Mouse (Mus musculus): ENCODE data around the gene Rps27a. TPM values are rescaled to one million over a fixed set of nuclear protein-coding genes. Genes with fewer than 3 reads are reported as not detected.

The Rps27a gene
- 744 and 796 TPM in 2 replicates for polyA plus RNA-seq (2015; fragmentation: Nextera tagmentation; extraction: Ambion mirVana)

DNA sequence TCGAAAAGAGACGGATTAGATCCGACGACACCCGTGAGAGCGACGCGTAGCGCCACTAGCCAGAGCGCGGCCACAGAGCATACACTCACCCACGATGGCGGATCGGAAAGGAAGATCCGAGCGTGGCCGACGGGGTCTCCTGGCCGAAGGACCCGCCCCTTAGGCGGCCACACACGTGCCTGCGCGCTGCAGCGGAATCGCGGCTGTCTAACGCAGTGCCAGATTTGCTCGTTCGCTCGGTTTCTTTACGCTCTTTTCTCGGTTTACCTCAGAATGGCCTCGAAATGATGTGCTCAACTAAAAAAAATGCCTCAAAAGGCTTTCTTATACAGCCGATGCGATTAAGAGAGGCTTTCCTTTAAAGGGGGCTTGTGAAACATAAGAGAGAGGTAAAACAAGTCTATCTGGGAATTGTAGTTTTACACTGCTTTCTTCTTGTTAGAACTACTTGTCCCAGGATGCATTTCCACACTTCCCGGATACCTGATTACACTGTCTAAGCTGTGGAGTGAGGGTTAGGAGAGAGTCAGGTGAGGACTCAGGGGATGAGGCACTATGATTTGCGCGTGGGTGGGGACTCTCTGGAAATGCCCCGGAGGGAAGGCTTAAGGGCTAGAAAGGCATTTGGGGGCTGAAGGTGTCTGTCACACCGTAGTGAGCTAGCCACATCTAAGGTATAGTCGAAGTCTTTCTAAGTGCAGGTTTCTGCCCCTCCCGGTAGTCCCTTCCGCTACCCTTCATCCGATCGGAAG lies at the start of gene Rps27a, which contains the start of gene Clhc1:
Gene Rps27a (minus strand): TSS at position 358 of the 752 bp plus-strand sequence.
Gene Clhc1 (plus strand): TSS at position 199 of the 752 bp plus-strand sequence.

GRCm38 (mm10) chr11:29525988-29526794 lies 21.7 kb downstream of the Rps27a start, which contains the start of gene Mtif2:
Gene Mtif2 (plus strand): TSS chr11:29526408.

DNA sequence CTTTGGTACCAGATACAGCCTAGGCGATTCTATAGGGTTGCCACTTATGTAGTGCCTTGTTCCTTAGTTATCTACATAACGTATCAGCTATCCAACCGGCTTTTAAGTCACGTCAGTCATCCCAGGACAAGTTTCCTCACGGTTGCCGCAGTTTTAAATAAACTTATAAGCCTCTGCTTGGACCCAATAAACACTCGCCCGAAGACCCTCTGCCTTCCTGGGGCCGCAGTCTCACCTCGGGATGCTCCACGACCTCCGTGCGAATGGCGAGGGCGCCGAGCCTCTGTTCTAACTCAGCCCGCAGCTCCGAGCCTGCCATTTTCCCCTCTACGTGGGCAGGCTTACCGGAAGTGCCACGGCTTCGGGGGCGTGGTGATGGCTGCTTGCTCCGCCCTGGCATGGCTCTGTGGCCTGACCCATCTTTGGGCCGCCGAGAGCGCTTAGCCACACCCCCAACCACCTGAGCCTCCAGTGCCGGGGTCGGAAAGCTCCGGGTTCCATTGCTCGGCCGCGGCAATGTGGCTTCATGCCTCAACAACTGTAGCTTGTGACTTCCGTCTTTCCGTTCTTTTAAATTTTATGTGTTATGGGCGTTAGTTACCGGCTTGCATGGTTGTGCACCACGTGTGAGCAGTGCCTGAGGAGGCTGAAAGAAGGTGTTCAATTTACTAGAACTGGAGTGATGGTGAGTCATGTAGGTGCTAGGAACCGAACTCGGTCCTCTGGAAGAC lies 33.1 kb downstream of the Rps27a start, which contains the start of gene Prorsd1:
Gene Prorsd1 (minus strand): TSS at position 352 of the 731 bp plus-strand sequence.

Other genes starting within 250 kb of the Rps27a start
- gene Ccdc88a, start 174.5 kb downstream of the Rps27a start, polyA plus RNA-seq (2015; fragmentation: Nextera tagmentation; extraction: Ambion mirVana) = 12.4 and 14.0 TPM in 2 replicates
- gene Prorsd1, start 33.1 kb downstream of the Rps27a start, polyA plus RNA-seq (2015; fragmentation: Nextera tagmentation; extraction: Ambion mirVana) = 30.6 and 33.2 TPM in 2 replicates
- gene Mtif2, start 21.7 kb downstream of the Rps27a start, polyA plus RNA-seq (2015; fragmentation: Nextera tagmentation; extraction: Ambion mirVana) = 33.0 and 34.5 TPM in 2 replicates
- 0.06 and 0.09 TPM in 2 replicates for gene Clhc1, start 159 bp downstream of the Rps27a start, polyA plus RNA-seq (2015; fragmentation: Nextera tagmentation; extraction: Ambion mirVana)
- 473 and 497 TPM in 2 replicates for gene Rtn4, start 144.8 kb upstream of the Rps27a start, polyA plus RNA-seq (2015; fragmentation: Nextera tagmentation; extraction: Ambion mirVana)

Data from skeletal muscle tissue, postnatal 0 days (tissue).